Mouse (Mus musculus): ENCODE data around the gene Pif1.

Pif1 gene

DNA sequence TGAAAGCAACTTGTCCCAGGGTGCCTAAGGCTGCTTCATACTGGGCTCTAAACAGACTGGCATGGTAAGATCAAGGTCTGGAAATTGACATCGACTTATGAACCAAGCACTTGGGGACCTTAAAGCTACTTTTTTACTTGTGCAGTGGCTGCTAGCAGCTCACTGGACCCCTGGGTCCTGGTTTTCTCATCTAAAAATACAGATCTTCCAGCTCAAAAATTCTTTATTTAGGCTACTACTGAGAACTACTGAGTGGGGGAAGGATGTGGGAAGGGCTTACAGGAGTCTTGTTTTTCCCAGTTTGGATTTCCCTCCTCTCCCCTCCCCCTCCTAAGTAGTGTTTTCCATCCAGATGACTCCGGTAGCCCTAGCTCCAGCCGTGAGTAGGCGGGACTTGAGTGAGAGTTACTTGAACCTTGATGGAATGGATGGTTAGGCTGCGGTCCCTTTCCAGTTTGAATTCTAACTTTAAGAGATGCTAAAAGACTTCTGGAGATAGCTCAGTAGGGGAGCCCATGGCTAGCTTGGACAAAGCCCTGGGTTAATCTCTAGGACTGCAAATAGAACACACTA is 54.0 kb downstream of the Pif1 start:
- ATAC-seq (ENCODE audit: low TSS enrichment): no peak

- ATAC-seq (ENCODE audit: low TSS enrichment): no peak
These were observed 54.6 kb downstream of the Pif1 start for GRCm38 (mm10) chr9:65641446-65642052.

- ATAC-seq (ENCODE audit: low TSS enrichment): no peak
These were observed 55.6 kb downstream of the Pif1 start for GRCm38 (mm10) chr9:65642546-65642945.

- ATAC-seq (ENCODE audit: low TSS enrichment): no peak
These were observed 58.0 kb downstream of the Pif1 start for GRCm38 (mm10) chr9:65644960-65645359.

Data from frontal cortex, adult (tissue).